Mouse (Mus musculus) CH12.LX (cell line): ENCODE results near the gene Eml3. TPM values are rescaled to one million over a fixed set of nuclear protein-coding genes. Genes with fewer than 3 reads are reported as not detected.

ENCODE experiments used
- DNase-seq: peaks from one replicate; pipeline ENCODE4 v3.0.0-alpha.2; 2013; ENCODE audit errors: extremely low read depth
- H3K27ac ChIP-seq: 2 replicates; pipeline ENCODE4 v1.5.1; 2012; ENCODE audit warnings: low read depth, mild to moderate bottlenecking, control low read depth, moderate library complexity; ENCODE audit not compliant: insufficient read depth
- H3K27me3 ChIP-seq: replicated peaks from 2 replicates; pipeline ENCODE3; 2012; ENCODE audit warnings: inconsistent platforms
- H3K36me3 ChIP-seq, 2 experiments: replicated peaks in 1 of 2; 2 replicates each; pipeline versions ENCODE3 to v1.6.1; 2012; ENCODE audit warnings: inconsistent platforms in 1 of 2, low read length in 1 of 2, mild to moderate bottlenecking in 1 of 2, mixed read lengths in 1 of 2, moderate library complexity in 1 of 2; ENCODE audit not compliant: control insufficient read depth in 1 of 2, insufficient read depth in 1 of 2
- H3K4me1 ChIP-seq, 2 experiments: 2 replicates each; pipeline ENCODE4 v1.6.1; 2012; ENCODE audit warnings: inconsistent platforms in 1 of 2, moderate library complexity in 1 of 2; ENCODE audit not compliant: insufficient read depth in 2 of 2, control insufficient read depth in 1 of 2
- H3K4me2 ChIP-seq: 2 replicates; pipeline ENCODE4 v1.6.1; 2012; ENCODE audit warnings: low read depth, mild to moderate bottlenecking, control low read depth; ENCODE audit not compliant: poor library complexity, insufficient read depth, severe bottlenecking
- H3K4me3 ChIP-seq, 3 experiments: fragments of 150-350 bp in 1 of 3; sonication (generic) in 1 of 3; replicated peaks in 1 of 3; 2 replicates each; pipeline versions ENCODE3 to v1.5.1; 2011 to 2012; ENCODE audit warnings: low read depth in 2 of 3, low read length in 2 of 3, mild to moderate bottlenecking in 2 of 3, moderate library complexity in 2 of 3, control low read depth in 1 of 3, improper control_type of control experiment in 1 of 3, inconsistent platforms in 1 of 3, mixed read lengths in 1 of 3; ENCODE audit not compliant: poor library complexity in 1 of 3
- H3K79me2 ChIP-seq: replicated peaks from 2 replicates; pipeline ENCODE4 v1.6.1; 2012; ENCODE audit warnings: mild to moderate bottlenecking, moderate library complexity; ENCODE audit not compliant: control insufficient read depth, poor library complexity, insufficient read depth, severe bottlenecking; ENCODE audit errors: extremely low read depth
- H3K9ac ChIP-seq: 2 replicates; pipeline ENCODE4 v1.6.1; 2012; ENCODE audit warnings: low read depth, mild to moderate bottlenecking, control low read depth, moderate library complexity; ENCODE audit not compliant: insufficient read depth
- H3K9me3 ChIP-seq: replicated peaks from 2 replicates; pipeline ENCODE3; 2012; ENCODE audit warnings: low read length, inconsistent platforms, mixed read lengths
- BHLHE40 ChIP-seq: IDR thresholded peaks from 2 replicates; pipeline ENCODE4 v1.6.1; 2011; ENCODE audit warnings: mild to moderate bottlenecking, low read depth, low read length, improper control_type of control experiment
- CHD1 ChIP-seq: IDR thresholded peaks from 2 replicates; pipeline ENCODE4 v1.6.1; 2012; ENCODE audit warnings: low read depth, low read length, improper control_type of control experiment, inconsistent platforms
- CHD2 ChIP-seq: IDR thresholded peaks from 2 replicates; pipeline ENCODE4 v1.6.1; 2011; ENCODE audit warnings: low read length, improper control_type of control experiment
- ELF1 ChIP-seq: IDR thresholded peaks from 2 replicates; pipeline ENCODE4 v1.6.1; 2014; ENCODE audit warnings: low read depth, mild to moderate bottlenecking, inconsistent platforms, low read length, improper control_type of control experiment
- ETS1 ChIP-seq: conservative IDR thresholded peaks from 2 replicates; pipeline ENCODE4 v1.6.1; 2012; ENCODE audit warnings: low read depth, mild to moderate bottlenecking, inconsistent platforms, low read length, improper control_type of control experiment, moderate library complexity
- GABPA ChIP-seq: IDR thresholded peaks from 2 replicates; pipeline ENCODE4 v1.6.1; 2012; ENCODE audit warnings: low read depth, low read length, improper control_type of control experiment, inconsistent platforms; ENCODE audit not compliant: insufficient replicate concordance
- HCFC1 ChIP-seq: IDR thresholded peaks from 2 replicates; pipeline ENCODE4 v1.6.1; 2012; ENCODE audit warnings: low read depth, mild to moderate bottlenecking, inconsistent platforms, low read length, improper control_type of control experiment
- IRF4 ChIP-seq: IDR thresholded peaks from 2 replicates; pipeline ENCODE4 v1.6.1; 2014; ENCODE audit warnings: low read depth, mild to moderate bottlenecking, inconsistent platforms, low read length, improper control_type of control experiment
- JUN ChIP-seq: IDR thresholded peaks from 2 replicates; pipeline ENCODE4 v1.6.1; 2011; ENCODE audit warnings: low read depth, mild to moderate bottlenecking, low read length, improper control_type of control experiment, moderate library complexity; ENCODE audit not compliant: insufficient read depth
- KAT2A ChIP-seq: IDR thresholded peaks from 2 replicates; pipeline ENCODE4 v1.6.1; 2012; ENCODE audit warnings: low read length, improper control_type of control experiment, inconsistent platforms; ENCODE audit not compliant: insufficient replicate concordance
- MAFK ChIP-seq: IDR thresholded peaks from 2 replicates; pipeline ENCODE4 v1.6.1; 2011; ENCODE audit warnings: low read length, improper control_type of control experiment; ENCODE audit not compliant: insufficient replicate concordance
- MAX ChIP-seq: IDR thresholded peaks from 2 replicates; pipeline ENCODE4 v1.6.1; 2011; ENCODE audit warnings: low read length, improper control_type of control experiment
- MAZ ChIP-seq: IDR thresholded peaks from 2 replicates; pipeline ENCODE4 v1.6.1; 2012; ENCODE audit warnings: low read depth, mild to moderate bottlenecking, inconsistent platforms, low read length, improper control_type of control experiment, moderate library complexity
- MEF2A ChIP-seq: IDR thresholded peaks from 2 replicates; pipeline ENCODE4 v1.6.1; 2014; ENCODE audit warnings: low read depth, mild to moderate bottlenecking, inconsistent platforms, low read length, improper control_type of control experiment, borderline replicate concordance
- MXI1 ChIP-seq: IDR thresholded peaks from 2 replicates; pipeline ENCODE4 v1.6.1; 2011; ENCODE audit warnings: mild to moderate bottlenecking, low read depth, low read length, improper control_type of control experiment
- MYC ChIP-seq: IDR thresholded peaks from 2 replicates; pipeline ENCODE4 v1.6.1; 2011; ENCODE audit warnings: low read depth, mild to moderate bottlenecking, improper control_type of control experiment, low read length
- NELFE ChIP-seq: IDR thresholded peaks from 2 replicates; pipeline ENCODE4 v1.6.1; 2011; ENCODE audit warnings: low read depth, low read length, improper control_type of control experiment
- NRF1 ChIP-seq: IDR thresholded peaks from 2 replicates; pipeline ENCODE4 v1.6.1; 2014; ENCODE audit warnings: low read depth, mild to moderate bottlenecking, inconsistent platforms, low read length, improper control_type of control experiment, moderate library complexity
- PAX5 ChIP-seq: IDR thresholded peaks from 2 replicates; pipeline ENCODE4 v1.6.1; 2012; ENCODE audit warnings: low read length, inconsistent platforms, mixed read lengths
- POLR2A ChIP-seq: IDR thresholded peaks from 2 replicates; pipeline ENCODE4 v1.6.1; 2011; ENCODE audit warnings: low read depth, mild to moderate bottlenecking, improper control_type of control experiment, low read length
- POLR2AphosphoS2 ChIP-seq: IDR thresholded peaks from 2 replicates; pipeline ENCODE4 v1.6.1; 2011; ENCODE audit warnings: low read depth, low read length, improper control_type of control experiment
- RAD21 ChIP-seq: IDR thresholded peaks from 2 replicates; pipeline ENCODE4 v1.6.1; 2011; ENCODE audit warnings: low read depth, mild to moderate bottlenecking, low read length, improper control_type of control experiment, moderate library complexity
- SIN3A ChIP-seq: IDR thresholded peaks from 2 replicates; pipeline ENCODE4 v1.6.1; 2012; ENCODE audit warnings: low read length, improper control_type of control experiment, inconsistent platforms
- SMC3 ChIP-seq: IDR thresholded peaks from 2 replicates; pipeline ENCODE4 v1.6.1; 2011; ENCODE audit warnings: low read depth, low read length, improper control_type of control experiment
- TBP ChIP-seq: conservative IDR thresholded peaks from 2 replicates; pipeline ENCODE4 v1.6.1; 2011; ENCODE audit warnings: low read depth, low read length, improper control_type of control experiment
- TCF12 ChIP-seq: IDR thresholded peaks from 2 replicates; pipeline ENCODE4 v1.6.1; 2014; ENCODE audit warnings: low read depth, mild to moderate bottlenecking, inconsistent platforms, low read length, improper control_type of control experiment
- USF1 ChIP-seq: IDR thresholded peaks from 2 replicates; pipeline ENCODE4 v1.6.1; 2014; ENCODE audit warnings: low read depth, mild to moderate bottlenecking, inconsistent platforms, low read length, improper control_type of control experiment
- USF2 ChIP-seq: conservative IDR thresholded peaks from 2 replicates; pipeline ENCODE4 v1.6.1; 2011; ENCODE audit warnings: low read depth, low read length, improper control_type of control experiment
- ZC3H11A ChIP-seq: IDR thresholded peaks from 2 replicates; pipeline ENCODE4 v1.6.1; 2012; ENCODE audit warnings: low read depth, mild to moderate bottlenecking, inconsistent platforms, low read length, improper control_type of control experiment
- ZKSCAN1 ChIP-seq: IDR thresholded peaks from 2 replicates; pipeline ENCODE4 v1.6.1; 2012; ENCODE audit warnings: low read depth, inconsistent platforms, low read length, improper control_type of control experiment, borderline replicate concordance
- ZMIZ1 ChIP-seq: IDR thresholded peaks from 2 replicates; pipeline ENCODE4 v1.6.1; 2012; ENCODE audit warnings: low read depth, mild to moderate bottlenecking, inconsistent platforms, low read length, improper control_type of control experiment
- ZNF384 ChIP-seq: IDR thresholded peaks from 2 replicates; pipeline ENCODE4 v1.6.1; 2012; ENCODE audit warnings: low read depth, low read length, improper control_type of control experiment, inconsistent platforms
- dilution Hi-C: fragments of 300-500 bp; cut with MboI; formaldehyde crosslinking; loops from 2 replicates; pipeline ENCODE4 v1.14.3; 2020; ENCODE audit warnings: low sequenced_read_pairs; ENCODE audit not compliant: extremely low pct_unique_long_range_greater_than_20kb, extremely low pct_ligation_motif_present
- in situ Hi-C: fragments of 300-500 bp; cut with MboI; formaldehyde crosslinking; loops from 3 replicates; pipeline ENCODE4 v1.14.3; 2019; ENCODE audit warnings: low sequenced_read_pairs, low pct_ligation_motif_present, low pct_unique_long_range_greater_than_20kb, mixed read lengths
- polyA plus RNA-seq: library from polyadenylated mRNA; unstranded; fragments of >175 nt; gene quantifications from 2 replicates; pipeline ENCODE4 v1.2.1, GENCODE M21; 2012; ENCODE audit warnings: low read depth; ENCODE audit not compliant: insufficient read length
- total RNA-seq, 2 experiments: library from RNA; depleted of rRNA; stranded (reverse); fragments of 300-350 nt in 1 of 2; fragments of >200 nt in 1 of 2; gene quantifications; 2 replicates each; pipeline ENCODE4 v1.2.3; 2012 to 2014

The Eml3 gene
- total and polyA plus RNA-seq, 3 experiments: 18.7 to 37.3 (median 33.3) TPM

DNA sequence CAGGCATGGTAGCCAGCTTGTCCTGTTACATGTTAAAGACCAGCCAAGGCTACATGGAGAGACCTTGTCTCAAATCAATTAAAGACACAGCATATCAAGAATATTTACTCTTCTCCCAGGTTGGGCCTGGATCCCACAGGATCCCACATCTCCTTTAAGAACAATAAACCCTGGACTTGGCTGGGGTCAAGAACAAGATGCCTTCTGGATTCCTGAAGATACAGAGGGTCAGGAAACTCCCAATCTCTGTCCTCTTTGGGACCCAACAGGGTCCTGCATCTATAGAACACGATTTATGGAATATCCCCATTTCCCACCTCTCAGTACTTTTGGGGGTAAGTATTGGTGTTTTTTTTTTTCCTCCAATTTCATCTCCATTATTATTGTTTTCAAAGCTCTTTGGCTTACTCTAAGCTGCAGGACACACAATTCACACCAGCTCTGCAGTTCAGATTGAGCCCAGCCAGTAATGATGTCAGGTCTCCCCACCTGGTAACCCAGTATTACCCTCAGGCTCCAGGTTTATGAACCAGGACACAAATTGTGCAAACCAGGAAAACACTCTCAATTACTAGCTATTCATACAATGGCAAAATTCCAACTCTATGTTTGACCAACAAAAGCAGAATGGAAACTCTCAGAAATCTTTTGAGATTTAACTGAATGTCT lies 42.3 kb upstream of the Eml3 start (continued):
- no peak for TF ChIP-seq MYC
- no peak for TF ChIP-seq GABPA
- peak; percentile 43; the same call in 1 of the 2 replicates for TF ChIP-seq SIN3A
- no peak for TF ChIP-seq MEF2A
- no peak for TF ChIP-seq USF2
- TF ChIP-seq KAT2A: 0 out of 2 replicates have a peak, but pooled peaks have one; percentile 41
- peak; percentile 93 for TF ChIP-seq POLR2AphosphoS2
- no peak for TF ChIP-seq MAX
- no peak for TF ChIP-seq ZNF384
- TF ChIP-seq ZMIZ1: peak; percentile 66; the same call in 1 of the 2 replicates
- TF ChIP-seq HCFC1: no peak
- no peak for TF ChIP-seq ZKSCAN1
- TF ChIP-seq JUN: no peak
- TF ChIP-seq NELFE: 0 out of 2 replicates have a peak, but pooled peaks have one; percentile 44
- no peak for TF ChIP-seq MAZ
- TF ChIP-seq PAX5: no peak
- no peak; the same call in 1 of the 2 replicates for TF ChIP-seq SMC3
- TF ChIP-seq RAD21: no peak

DNA sequence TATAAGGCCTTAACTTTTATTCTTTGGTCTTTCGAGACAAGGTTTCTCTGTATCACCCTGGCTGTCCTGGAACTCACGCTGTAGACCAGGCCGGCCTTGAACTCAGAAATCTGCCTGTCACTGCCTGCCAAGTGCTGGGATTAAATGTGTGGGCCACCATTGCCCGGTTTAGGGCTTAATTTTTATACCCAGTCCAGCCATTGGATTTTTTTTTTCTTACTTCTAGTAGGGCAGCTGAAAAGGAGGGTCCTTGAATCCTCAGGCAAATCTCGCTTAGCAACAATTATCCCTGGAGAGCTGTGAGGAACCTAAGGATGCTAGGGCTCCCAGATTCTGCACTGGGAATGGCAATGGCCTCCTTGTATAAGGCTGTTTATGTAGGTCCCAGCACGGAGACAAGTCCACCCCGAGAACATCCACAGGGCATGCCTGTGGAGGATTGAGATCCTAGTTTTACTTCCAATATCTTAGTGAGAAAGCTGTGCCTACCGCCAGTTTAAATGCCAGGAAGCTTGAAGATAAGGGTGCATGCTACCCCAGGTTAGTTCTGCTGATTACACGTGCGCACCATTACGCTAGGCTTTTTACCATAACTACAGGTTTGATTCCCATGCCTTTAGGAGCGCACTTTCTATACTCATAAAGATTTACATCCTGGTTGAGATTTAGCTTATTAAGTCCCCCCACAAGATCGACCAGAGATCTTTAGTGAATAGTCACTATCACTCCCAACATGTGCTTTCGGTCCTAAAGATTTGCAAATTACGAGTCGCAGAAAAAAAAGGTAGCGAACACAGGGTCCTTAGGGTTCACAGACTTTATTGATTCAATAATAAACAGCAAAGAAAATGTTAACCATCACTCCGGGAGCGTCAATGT lies 41.5 kb upstream of the Eml3 start:
- Histone ChIP-seq H3K27ac (peak overlapping the region; percentile 5; the same call in 1 of the 2 replicates), H3K36me3 (peaks cover 14 to 22% of the 10 kb centered on the region in 2 experiments), H3K4me2 (peak overlapping the region; percentile 66), H3K4me3 (peak overlapping the region; percentile 68 to 77 (median 74)), H3K27me3 (no peaks in the 10 kb centered on the region), H3K9ac (peak overlapping the region; percentile 95), H3K79me2 (peaks cover 26% of the 10 kb centered on the region), H3K4me1 (peaks cover 0 to 32% of the 10 kb centered on the region in 2 experiments; a peak in 2 of 4 replicates), H3K9me3 (no peaks in the 10 kb centered on the region)
- dilution Hi-C loops: no loop called here
- in situ Hi-C loops: no loop called here
- DNase-seq: no peak
- TF ChIP-seq MAX (peak; percentile 78), NRF1 (no peak), CHD2 (no peak; the same call in 1 of the 2 replicates), NELFE (no peak), IRF4 (no peak), ETS1 (no peak), SMC3 (no peak), ZMIZ1 (no peak; the same call in 1 of the 2 replicates), GABPA (no peak), CHD1 (no peak), HCFC1 (no peak), MEF2A (no peak), JUN (no peak), ELF1 (no peak), TCF12 (no peak), MXI1 (peak; percentile 71), PAX5 (no peak), POLR2A (no peak; the same call in 1 of the 2 replicates), ZNF384 (no peak), KAT2A (no peak), ZC3H11A (no peak), TBP (no peak), USF2 (no peak), RAD21 (no peak), MAFK (no peak), BHLHE40 (peak; percentile 40; the same call in 1 of the 2 replicates), USF1 (no peak)
